Mouse (Mus musculus) CD4-positive, CD25-positive, alpha-beta regulatory T cell, adult 2 months (primary cell): ENCODE measurements around the gene Masp2.
A peak's percentile ranks its signal among the peaks of the same experiment; 100 is the strongest.

Experiments
- DNase-seq: peaks from one replicate; pipeline ENCODE4 v3.0.0-alpha.2; 2012; ENCODE audit warnings: low read depth, low spot score

Masp2 gene

GRCm38 (mm10) chr4:148635309-148635708 lies 33.0 kb downstream of the Masp2 start:
- no peak for DNase-seq

GRCm38 (mm10) chr4:148638302-148638701 lies 35.9 kb downstream of the Masp2 start:
- DNase-seq: peak; percentile 39

- no peak for DNase-seq
These were observed 37.1 kb downstream of the Masp2 start for GRCm38 (mm10) chr4:148639455-148639854.

GRCm38 (mm10) chr4:148641121-148641520 lies 38.8 kb downstream of the Masp2 start:
- no peak for DNase-seq

GRCm38 (mm10) chr4:148643291-148644156 lies 41.2 kb downstream of the Masp2 start, which contains the start of gene Gm572:
Gm572 (plus strand) TSS chr4:148643317.
- no peak for DNase-seq

- DNase-seq: peak; percentile 85
These were observed 41.8 kb downstream of the Masp2 start for GRCm38 (mm10) chr4:148644157-148644511.

GRCm38 (mm10) chr4:148644926-148645325 lies 42.6 kb downstream of the Masp2 start:
- DNase-seq: no peak

- DNase-seq: no peak
These were observed 44.3 kb downstream of the Masp2 start for GRCm38 (mm10) chr4:148646616-148647015.

- DNase-seq: peak; percentile 30
These were observed 47.0 kb downstream of the Masp2 start for GRCm38 (mm10) chr4:148649309-148649708.

GRCm38 (mm10) chr4:148651045-148651444 lies 48.7 kb downstream of the Masp2 start:
- no peak for DNase-seq

GRCm38 (mm10) chr4:148654701-148655398 lies 52.5 kb downstream of the Masp2 start:
- DNase-seq: peak; percentile 61

GRCm38 (mm10) chr4:148656691-148657258 lies 54.4 kb downstream of the Masp2 start:
- no peak for DNase-seq

- DNase-seq: peak; percentile 39
These were observed 55.4 kb downstream of the Masp2 start for GRCm38 (mm10) chr4:148657776-148658175.

GRCm38 (mm10) chr4:148660174-148660573 lies 57.8 kb downstream of the Masp2 start:
- DNase-seq: no peak

GRCm38 (mm10) chr4:148662168-148662965 lies 60.0 kb downstream of the Masp2 start:
- peak; percentile 79 for DNase-seq

- DNase-seq: no peak
These were observed 61.0 kb downstream of the Masp2 start for GRCm38 (mm10) chr4:148663326-148663725.

GRCm38 (mm10) chr4:148664021-148664420 lies 61.7 kb downstream of the Masp2 start:
- DNase-seq: no peak
